Mouse (Mus musculus): Measurements from ENCODE around the gene Rhot1. TPM values are rescaled to one million over a fixed set of nuclear protein-coding genes. Genes with fewer than 3 reads are reported as not detected.

Rhot1 gene
- polyA plus RNA-seq, 1 experiment from 2014 or later = 67.4 TPM

DNA sequence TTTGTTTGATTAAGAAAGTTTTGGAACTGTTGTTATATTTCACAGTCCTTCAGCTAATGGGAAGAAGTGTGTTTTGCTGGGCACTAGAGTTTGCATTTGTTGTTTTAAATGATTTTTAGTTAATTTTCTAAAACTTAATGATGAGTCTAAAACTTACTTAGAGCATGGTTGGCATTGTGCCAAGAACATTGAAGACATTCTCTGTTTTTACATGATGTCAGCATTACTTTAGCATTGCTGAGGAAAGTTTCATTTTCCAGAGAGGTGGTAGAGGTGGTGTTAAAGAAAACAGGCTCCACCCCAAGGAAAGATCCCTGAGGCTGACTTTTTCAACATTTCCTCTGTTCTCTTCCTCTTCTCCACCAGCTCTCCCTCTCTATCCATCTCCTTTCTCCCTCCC is 38.2 kb downstream of the Rhot1 start:
- H3K9me3 ChIP-seq = no peaks in the 10 kb centered on the region
- H3K4me1 ChIP-seq (replicated peaks) = no peaks in the 10 kb centered on the region
- no peak for ATAC-seq (ENCODE audit: low FRiP score, low read depth)
- H3K36me3 ChIP-seq = peaks cover 78% of the 10 kb centered on the region
- no peak overlapping the region for H3K4me2 ChIP-seq
- no peak overlapping the region for H3K4me3 ChIP-seq
- no peak overlapping the region for H3K9ac ChIP-seq
- no peaks in the 10 kb centered on the region for H3K27me3 ChIP-seq
- no peak overlapping the region for H3K27ac ChIP-seq (replicated peaks)

DNA sequence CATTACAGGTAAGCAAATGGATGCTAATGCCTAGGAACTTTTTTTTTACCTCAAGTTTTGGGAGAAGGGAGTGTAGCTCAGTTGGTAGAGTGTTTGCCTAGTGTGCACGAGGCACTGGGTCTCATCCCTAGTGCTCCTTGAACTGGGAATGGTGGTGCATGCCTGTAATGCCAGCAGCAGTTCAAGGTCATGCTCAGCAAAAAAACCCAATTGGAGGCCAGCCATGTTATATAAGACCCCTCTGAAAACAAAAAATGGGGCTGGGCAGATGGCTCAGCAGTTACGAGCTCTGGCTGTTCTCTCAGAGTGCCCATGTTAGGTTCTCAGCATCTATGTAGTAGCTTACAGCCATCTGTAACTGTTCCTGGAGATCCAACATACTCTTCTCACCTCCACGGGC is 39.7 kb downstream of the Rhot1 start:
- Histone ChIP-seq H3K27ac (replicated peaks) (no peak overlapping the region), H3K9me3 (no peaks in the 10 kb centered on the region), H3K36me3 (peaks cover 72% of the 10 kb centered on the region), H3K27me3 (no peaks in the 10 kb centered on the region), H3K4me1 (replicated peaks) (no peaks in the 10 kb centered on the region), H3K9ac (no peak overlapping the region), H3K4me3 (no peak overlapping the region), H3K4me2 (no peak overlapping the region)
- whole genome bisulfite sequencing = 95% methylated on average over 3 of the region's 3 CpGs
- ATAC-seq (ENCODE audit: low FRiP score, low read depth) = no peak

DNA sequence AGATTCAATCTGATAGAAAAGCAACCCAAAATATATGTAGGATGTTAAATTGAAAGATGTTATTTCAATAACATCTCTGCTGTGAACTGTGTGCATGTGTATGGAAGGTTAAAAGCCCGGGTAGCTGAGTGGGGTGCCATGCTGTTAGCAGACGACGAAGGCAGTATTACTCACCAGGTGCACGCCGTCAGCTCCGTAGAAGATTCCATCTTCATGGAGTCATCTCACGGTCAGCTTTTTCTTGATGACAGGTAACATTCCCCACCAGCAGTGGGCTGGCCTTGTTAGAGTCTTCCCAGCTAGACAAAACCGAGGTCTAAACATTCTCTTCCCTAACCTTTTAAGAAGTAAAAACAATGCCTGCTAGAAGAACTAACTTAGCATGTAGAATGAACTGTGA is 55.3 kb downstream of the Rhot1 start:
- no peaks in the 10 kb centered on the region for H3K9me3 ChIP-seq

DNA sequence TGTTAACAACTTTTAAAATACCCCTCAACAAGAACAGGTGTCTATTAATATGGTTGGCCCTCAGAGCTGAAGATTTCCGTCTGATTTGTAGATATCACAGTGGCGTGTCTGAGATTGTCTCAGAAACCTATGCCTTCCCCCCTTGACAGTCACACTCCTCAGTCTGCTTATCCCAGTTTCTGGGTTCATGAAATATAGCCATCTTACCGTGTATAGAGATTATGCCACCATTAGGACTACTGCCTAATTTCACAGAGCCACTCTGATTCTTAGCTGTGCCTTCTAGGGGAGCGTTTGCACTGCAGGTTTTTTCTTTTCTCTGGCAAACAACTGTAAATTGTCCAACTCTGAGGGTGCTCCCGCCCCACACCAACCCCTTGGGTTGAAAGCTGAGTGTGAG is 62.3 kb downstream of the Rhot1 start:
- H3K4me1 ChIP-seq (replicated peaks) = no peaks in the 10 kb centered on the region
- H3K4me3 ChIP-seq = no peak overlapping the region
- WGBS = 88% methylated on average over 5 of the region's 5 CpGs
- H3K9ac ChIP-seq = no peak overlapping the region
- ATAC-seq (ENCODE audit: low FRiP score, low read depth) = no peak
- no peak overlapping the region for H3K4me2 ChIP-seq
- peaks cover 10% of the 10 kb centered on the region for H3K36me3 ChIP-seq
- no peaks in the 10 kb centered on the region for H3K27me3 ChIP-seq
- H3K9me3 ChIP-seq = no peaks in the 10 kb centered on the region
- no peak overlapping the region for H3K27ac ChIP-seq (replicated peaks)

More for the DNA sequence above, 55.3 kb downstream of the Rhot1 start:
- H3K4me2 ChIP-seq = no peak overlapping the region
- H3K9ac ChIP-seq = no peak overlapping the region
- H3K36me3 ChIP-seq = peaks cover 45% of the 10 kb centered on the region
- no peaks in the 10 kb centered on the region for H3K4me1 ChIP-seq (replicated peaks)
- ATAC-seq (ENCODE audit: low FRiP score, low read depth) = no peak
- no peaks in the 10 kb centered on the region for H3K27me3 ChIP-seq
- H3K27ac ChIP-seq (replicated peaks) = no peak overlapping the region
- H3K4me3 ChIP-seq = no peak overlapping the region
- 94% methylated on average over 8 of the region's 8 CpGs for WGBS

DNA sequence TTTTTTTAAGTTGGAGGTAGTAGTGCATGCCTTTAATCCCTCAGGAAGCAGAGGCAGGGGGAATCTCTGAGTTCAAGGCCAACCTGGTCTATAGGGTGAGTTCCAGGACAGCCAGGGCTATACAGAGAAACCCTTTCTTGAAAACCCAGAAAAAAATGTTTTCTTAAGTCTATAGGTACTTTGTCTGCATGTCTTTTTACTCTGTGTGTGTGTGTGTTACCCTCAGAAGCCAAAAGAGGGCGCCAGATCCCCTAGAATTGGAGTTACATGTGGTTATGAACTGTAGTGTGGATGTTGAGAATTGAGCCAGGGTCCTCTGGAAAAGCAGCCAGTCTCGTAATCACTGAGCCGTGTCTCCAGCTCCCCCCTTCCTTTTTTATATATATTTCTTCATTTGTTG is 66.2 kb downstream of the Rhot1 start:
- ATAC-seq (ENCODE audit: low FRiP score, low read depth) = no peak
- WGBS = 65% methylated on average over 3 of the region's 3 CpGs

DNA sequence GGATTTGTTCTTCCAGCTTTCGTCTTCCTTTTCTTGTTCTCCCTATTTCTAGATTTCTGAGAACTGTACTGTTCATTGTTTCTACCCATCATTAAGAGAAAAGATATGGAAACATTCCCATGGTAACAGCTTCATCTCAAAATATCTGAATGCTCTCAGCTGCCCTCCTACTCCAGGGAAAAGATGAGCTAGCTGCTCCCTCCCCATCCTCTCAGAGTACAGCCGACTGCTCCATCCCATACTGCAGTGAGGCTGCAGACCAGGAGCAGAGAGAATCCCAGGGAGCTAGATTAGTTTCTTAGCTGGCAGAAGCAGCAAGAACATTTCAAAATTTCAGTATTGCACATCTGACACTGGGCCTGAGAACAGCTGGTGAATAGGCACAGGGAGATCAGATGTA is 69.2 kb downstream of the Rhot1 start:
- no peak for ATAC-seq (ENCODE audit: low FRiP score, low read depth)
- Histone ChIP-seq H3K9ac (no peak overlapping the region), H3K27ac (replicated peaks) (no peak overlapping the region), H3K4me1 (replicated peaks) (no peaks in the 10 kb centered on the region), H3K9me3 (no peaks in the 10 kb centered on the region), H3K4me2 (no peak overlapping the region), H3K36me3 (no peaks in the 10 kb centered on the region), H3K27me3 (no peaks in the 10 kb centered on the region), H3K4me3 (no peak overlapping the region)
- WGBS = 64% methylated on average over 2 of the region's 2 CpGs

More for the DNA sequence above, 66.2 kb downstream of the Rhot1 start:
- Histone ChIP-seq H3K27me3 (no peaks in the 10 kb centered on the region), H3K4me1 (replicated peaks) (no peaks in the 10 kb centered on the region), H3K27ac (replicated peaks) (no peak overlapping the region), H3K36me3 (no peaks in the 10 kb centered on the region), H3K4me2 (no peak overlapping the region), H3K9ac (no peak overlapping the region), H3K9me3 (no peaks in the 10 kb centered on the region), H3K4me3 (no peak overlapping the region)

DNA sequence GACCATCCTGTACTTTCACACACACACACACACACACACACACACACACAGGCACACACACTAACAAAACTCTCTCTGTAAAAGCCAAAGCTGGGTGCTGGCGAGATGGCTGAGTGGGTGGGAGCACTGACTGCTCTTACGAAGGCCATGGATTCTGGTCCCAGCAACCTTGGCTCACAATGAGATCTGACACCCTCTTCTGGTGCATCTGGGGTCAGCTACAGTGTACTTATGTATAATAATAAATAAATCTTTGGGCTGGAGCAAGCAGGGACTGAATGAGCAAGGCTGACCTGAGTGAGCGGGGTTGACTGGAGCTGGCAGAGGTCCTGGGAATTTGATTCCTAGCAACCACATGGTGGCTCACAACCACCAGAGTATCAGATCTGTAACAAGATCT is 75.0 kb downstream of the Rhot1 start:
- H3K4me3 ChIP-seq = no peak overlapping the region
- no peak overlapping the region for H3K4me2 ChIP-seq
- no peak overlapping the region for H3K9ac ChIP-seq
- ATAC-seq (ENCODE audit: low FRiP score, low read depth) = no peak
- no peak overlapping the region for H3K27ac ChIP-seq (replicated peaks)
- WGBS = 58% methylated on average over 3 of the region's 3 CpGs
- no peaks in the 10 kb centered on the region for H3K4me1 ChIP-seq (replicated peaks)
- H3K36me3 ChIP-seq = no peaks in the 10 kb centered on the region
- H3K9me3 ChIP-seq = no peaks in the 10 kb centered on the region
- H3K27me3 ChIP-seq = no peaks in the 10 kb centered on the region

DNA sequence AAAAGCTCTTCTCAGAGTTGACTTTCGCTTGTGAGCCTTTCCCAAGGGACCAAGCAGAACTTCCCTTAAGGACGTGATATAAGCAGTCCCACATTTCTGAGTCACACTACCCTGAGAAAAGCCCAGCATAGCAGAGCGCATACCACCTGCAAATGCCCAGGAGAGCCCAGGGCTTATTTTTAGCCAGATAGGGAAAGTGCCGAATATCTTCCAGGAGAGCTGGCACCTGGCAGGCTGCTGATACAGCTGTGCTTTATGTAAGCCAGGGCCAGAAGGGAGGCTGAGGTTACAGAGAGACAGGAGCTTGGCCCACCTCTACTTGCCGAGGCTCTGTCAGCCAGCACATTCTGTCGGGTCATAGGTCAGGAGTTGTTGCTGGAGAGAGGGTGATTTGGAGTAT is 75.8 kb downstream of the Rhot1 start:
- Histone ChIP-seq H3K9ac (no peak overlapping the region), H3K4me1 (replicated peaks) (peaks cover 8% of the 10 kb centered on the region), H3K27ac (replicated peaks) (no peak overlapping the region), H3K4me2 (no peak overlapping the region), H3K27me3 (no peaks in the 10 kb centered on the region), H3K4me3 (no peak overlapping the region), H3K36me3 (no peaks in the 10 kb centered on the region), H3K9me3 (no peaks in the 10 kb centered on the region)
- WGBS = 53% methylated on average over 6 of the region's 6 CpGs
- ATAC-seq (ENCODE audit: low FRiP score, low read depth) = no peak

DNA sequence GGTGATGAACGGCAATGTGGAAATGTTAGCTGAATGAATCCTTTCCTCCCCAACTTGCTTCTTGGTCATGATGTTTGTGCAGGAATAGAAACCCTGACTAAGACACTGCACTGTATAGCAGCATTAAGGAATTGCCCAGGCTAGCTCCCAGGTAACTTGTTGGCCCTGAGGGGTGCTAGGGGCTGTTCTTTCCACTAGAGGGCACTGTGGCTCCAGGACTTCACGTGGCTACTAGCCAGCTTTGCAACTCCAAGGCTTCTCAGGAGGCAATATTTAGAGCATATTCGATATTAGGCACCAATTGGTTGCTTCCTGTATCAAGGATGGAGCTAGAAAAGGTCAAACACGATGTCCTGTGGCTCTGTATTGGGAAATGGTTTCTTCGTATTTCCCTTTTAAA is 78.3 kb downstream of the Rhot1 start:
- H3K4me3 ChIP-seq = no peak overlapping the region
- peaks cover 20% of the 10 kb centered on the region for H3K4me1 ChIP-seq (replicated peaks)
- no peak overlapping the region for H3K27ac ChIP-seq (replicated peaks)
- no peaks in the 10 kb centered on the region for H3K27me3 ChIP-seq
- WGBS = 18% methylated on average over 5 of the region's 5 CpGs
- no peaks in the 10 kb centered on the region for H3K9me3 ChIP-seq
- peak overlapping the region; percentile 17; the same call in 1 of the 2 replicates for H3K9ac ChIP-seq
- H3K36me3 ChIP-seq = no peaks in the 10 kb centered on the region
- no peak for ATAC-seq (ENCODE audit: low FRiP score, low read depth)
- H3K4me2 ChIP-seq = no peak overlapping the region

DNA sequence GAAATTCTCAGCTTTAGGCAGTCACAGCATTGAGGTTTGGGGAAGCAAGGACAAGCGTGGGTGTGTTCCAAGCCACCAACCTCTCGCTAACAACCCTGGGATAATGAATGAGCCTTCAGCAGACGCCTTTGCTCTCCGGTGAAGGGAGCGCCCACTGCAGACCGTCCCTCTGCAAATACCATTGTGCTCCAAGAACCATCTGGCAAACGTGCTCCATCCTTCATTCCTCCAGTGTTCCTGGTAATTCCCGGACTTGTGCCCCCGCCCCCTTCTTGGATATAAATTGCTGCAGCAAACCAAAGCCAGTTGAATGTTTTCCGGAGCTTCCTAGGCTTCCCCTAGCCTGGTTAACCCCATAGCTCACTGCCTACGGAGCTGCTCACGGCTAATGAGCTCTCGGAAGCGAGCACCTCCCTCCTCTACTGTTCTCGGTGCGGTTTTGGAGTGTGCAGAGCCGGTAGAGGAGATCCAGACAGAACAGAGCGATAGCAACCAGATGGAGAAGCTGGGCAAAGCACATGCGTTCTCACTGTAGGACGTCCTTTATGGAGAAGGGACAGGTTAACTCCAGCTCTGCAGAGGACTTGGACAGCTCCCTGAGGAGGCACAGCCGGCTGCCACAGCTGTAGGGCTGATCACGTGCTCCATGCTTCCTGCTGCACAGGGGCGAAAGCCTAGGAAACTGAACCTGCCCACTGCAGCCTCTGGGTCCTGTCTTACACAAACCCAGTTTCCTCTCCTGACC is 81.1 kb downstream of the Rhot1 start:
- Histone ChIP-seq H3K4me3 (peak overlapping the region; percentile 40), H3K4me2 (peak overlapping the region; percentile 72)

DNA sequence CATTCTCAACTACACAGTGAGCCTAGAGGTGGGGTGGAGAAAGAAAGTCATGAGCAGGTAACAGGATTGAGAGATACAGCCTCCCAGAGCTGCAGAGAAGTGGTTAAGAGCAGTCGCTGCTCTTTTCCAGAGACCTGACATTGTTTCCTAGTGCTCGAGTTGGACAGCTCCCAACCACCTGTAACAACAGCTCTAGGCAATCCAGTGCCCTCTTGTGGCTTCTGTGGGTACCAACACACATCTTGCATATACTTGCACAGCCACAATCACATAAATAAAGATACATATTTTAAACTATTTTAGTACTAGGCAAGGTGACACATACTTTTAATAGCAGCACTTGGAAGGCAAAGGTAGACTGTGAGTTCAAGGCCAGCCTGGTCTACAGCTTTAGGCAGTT is 82.2 kb downstream of the Rhot1 start:
- H3K4me3 ChIP-seq = no peak overlapping the region
- H3K4me1 ChIP-seq (replicated peaks) = peaks cover 37% of the 10 kb centered on the region
- no peak overlapping the region for H3K4me2 ChIP-seq
- ATAC-seq (ENCODE audit: low FRiP score, low read depth) = no peak
- H3K9ac ChIP-seq = no peak overlapping the region
- WGBS = 87% methylated on average over 2 of the region's 2 CpGs
- H3K27ac ChIP-seq (replicated peaks) = no peak overlapping the region
- H3K9me3 ChIP-seq = no peaks in the 10 kb centered on the region
- H3K27me3 ChIP-seq = 0 out of 2 replicates have a peak, but pooled peaks cover 3% of the 10 kb centered on the region
- H3K36me3 ChIP-seq = no peaks in the 10 kb centered on the region

More for the DNA sequence above, 81.1 kb downstream of the Rhot1 start:
- peak; percentile 89 for ATAC-seq (ENCODE audit: low FRiP score, low read depth)
- Histone ChIP-seq H3K9ac (peak overlapping the region; percentile 53), H3K36me3 (no peaks in the 10 kb centered on the region), H3K27me3 (no peaks in the 10 kb centered on the region), H3K27ac (replicated peaks) (peak overlapping the region; percentile 92), H3K9me3 (no peaks in the 10 kb centered on the region), H3K4me1 (replicated peaks) (peaks cover 28% of the 10 kb centered on the region)
- WGBS = under 1% methylated on average over 23 of the region's 23 CpGs

DNA sequence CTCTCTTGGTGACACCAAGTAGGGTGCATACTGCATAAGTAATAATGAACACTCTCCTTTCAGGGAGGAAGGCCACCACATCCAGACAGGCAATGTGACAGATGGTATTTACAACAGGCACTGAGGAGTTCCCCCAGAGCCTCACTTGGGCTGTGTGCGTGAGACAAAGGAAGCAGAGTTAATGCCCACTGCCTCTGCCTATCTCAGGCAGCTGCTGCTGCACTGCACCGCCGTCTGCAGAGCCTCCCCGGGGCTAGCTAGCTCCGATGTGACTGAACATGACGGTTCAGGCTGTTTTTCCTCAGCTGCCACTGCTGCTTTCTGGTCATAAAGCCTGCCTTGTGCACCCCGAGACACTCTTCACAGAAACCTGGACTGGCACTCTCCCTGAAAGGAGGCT is 83.6 kb downstream of the Rhot1 start:
- ATAC-seq (ENCODE audit: low FRiP score, low read depth) = peak; percentile 40; the same call in 1 of the 2 replicates
- no peak overlapping the region for H3K9ac ChIP-seq
- WGBS = 28% methylated on average over 7 of the region's 7 CpGs
- 0 out of 2 replicates have a peak, but pooled peaks cover 8% of the 10 kb centered on the region for H3K27me3 ChIP-seq
- no peaks in the 10 kb centered on the region for H3K9me3 ChIP-seq
- H3K4me3 ChIP-seq = no peak overlapping the region
- no peaks in the 10 kb centered on the region for H3K36me3 ChIP-seq
- peaks cover 37% of the 10 kb centered on the region for H3K4me1 ChIP-seq (replicated peaks)
- no peak overlapping the region for H3K4me2 ChIP-seq
- H3K27ac ChIP-seq (replicated peaks) = peak overlapping the region; percentile 53; the same call in 1 of the 2 replicates

DNA sequence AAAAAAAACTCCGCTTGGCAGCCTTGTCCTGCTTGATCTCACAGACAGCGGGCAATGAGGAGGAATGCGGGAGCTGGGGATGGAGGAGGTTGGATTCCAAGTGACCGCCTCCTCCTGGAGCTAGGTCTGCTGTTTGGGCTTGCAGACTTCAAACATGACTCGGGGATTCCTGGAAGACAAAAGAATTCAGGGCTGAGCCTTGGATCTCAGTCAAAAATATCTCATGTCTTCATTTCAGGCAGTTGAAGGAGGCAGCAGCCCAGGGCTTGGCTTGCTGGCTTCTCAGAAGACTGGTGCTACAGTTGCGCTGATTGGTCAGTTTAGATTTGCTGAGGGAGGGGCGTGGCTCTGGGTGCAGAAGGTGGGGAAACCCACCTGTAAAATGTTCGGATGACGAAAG is 86.2 kb downstream of the Rhot1 start:
- ATAC-seq (ENCODE audit: low FRiP score, low read depth) = no peak
- peaks cover 35% of the 10 kb centered on the region for H3K4me1 ChIP-seq (replicated peaks)
- no peak overlapping the region for H3K9ac ChIP-seq
- 27% methylated on average over 9 of the region's 9 CpGs for WGBS
- H3K36me3 ChIP-seq = no peaks in the 10 kb centered on the region
- H3K4me2 ChIP-seq = no peak overlapping the region
- no peak overlapping the region for H3K4me3 ChIP-seq
- H3K9me3 ChIP-seq = no peaks in the 10 kb centered on the region
- 0 out of 2 replicates have a peak, but pooled peaks cover 8% of the 10 kb centered on the region for H3K27me3 ChIP-seq
- H3K27ac ChIP-seq (replicated peaks) = no peak overlapping the region
